ENCODE assay signal across 21 mouse cellular contexts in genomic region chr6:52433234-52433633, GRCm38 (mm10).
"Had no signal": no experiment of that assay in that cellular context is flagged by ENCODE, and none has a peak within 500 bp of the region (broad histone marks: within the 10 kb centered on the region; RNA-seq: fewer than 3 reads in every experiment).

No protein-coding gene starts in this region.

- H3K27ac ChIP-seq: hindbrain, embryonic 13.5 days; hindbrain, embryonic 15.5 days; hindbrain, postnatal 0 days; limb, embryonic 13.5 days; limb, embryonic 15.5 days; liver, embryonic 12.5 days; liver, embryonic 14.5 days had no signal

- H3K9ac ChIP-seq: forebrain, postnatal 0 days; heart, embryonic 12.5 days; hindbrain, embryonic 13.5 days; hindbrain, embryonic 15.5 days; limb, embryonic 13.5 days; limb, embryonic 15.5 days; liver, embryonic 12.5 days; liver, embryonic 14.5 days had no signal

- H3K4me3 ChIP-seq: heart, embryonic 12.5 days; hindbrain, embryonic 13.5 days; hindbrain, embryonic 15.5 days; limb, embryonic 13.5 days; limb, embryonic 15.5 days; liver, embryonic 12.5 days had no signal

- ATAC-seq: forebrain, postnatal 0 days; hindbrain, postnatal 0 days; intestine, embryonic 16.5 days; liver, embryonic 12.5 days had no signal

- H3K27me3 ChIP-seq: heart, embryonic 12.5 days; hindbrain, embryonic 13.5 days; hindbrain, embryonic 15.5 days; limb, embryonic 13.5 days; limb, embryonic 15.5 days; liver, embryonic 12.5 days had no signal

- H3K4me1 ChIP-seq: hindbrain, embryonic 13.5 days; hindbrain, embryonic 15.5 days; liver, embryonic 12.5 days had no signal

- H3K36me3 ChIP-seq: heart, embryonic 12.5 days; hindbrain, embryonic 13.5 days; hindbrain, embryonic 15.5 days; limb, embryonic 13.5 days; limb, embryonic 15.5 days; liver, embryonic 12.5 days had no signal

- DNase-seq: forebrain, postnatal 0 days; gastrocnemius, postnatal 14 days; gastrocnemius, postnatal 36 days; heart, adult 18-20 months; heart, postnatal 10 days; heart, postnatal 36 days; kidney, adult 18-20 months; kidney, postnatal 10 days; kidney, postnatal 25 days; layer of hippocampus, adult 9-11 months; layer of hippocampus, postnatal 36 days; left cerebral cortex, postnatal 4 days had no signal

- H3K4me2 ChIP-seq: heart, embryonic 12.5 days; hindbrain, embryonic 13.5 days; hindbrain, embryonic 15.5 days; limb, embryonic 13.5 days; limb, embryonic 15.5 days; liver, embryonic 12.5 days had no signal

- H3K9me3 ChIP-seq: heart, embryonic 12.5 days; hindbrain, embryonic 13.5 days; hindbrain, embryonic 15.5 days; limb, embryonic 13.5 days; limb, embryonic 15.5 days; liver, embryonic 12.5 days had no signal
